Mouse (Mus musculus): ENCODE results near the gene Phospho2. TPM values are rescaled to one million over a fixed set of nuclear protein-coding genes. Genes with fewer than 3 reads are reported as not detected.
"Not testable (repeated sequence)": the region's sequence is repeated elsewhere in the genome, so short reads cannot be mapped to it uniquely, and the experiment has no call there.

The Phospho2 gene
- polyA plus RNA-seq, 1 experiment: 252 TPM

DNA sequence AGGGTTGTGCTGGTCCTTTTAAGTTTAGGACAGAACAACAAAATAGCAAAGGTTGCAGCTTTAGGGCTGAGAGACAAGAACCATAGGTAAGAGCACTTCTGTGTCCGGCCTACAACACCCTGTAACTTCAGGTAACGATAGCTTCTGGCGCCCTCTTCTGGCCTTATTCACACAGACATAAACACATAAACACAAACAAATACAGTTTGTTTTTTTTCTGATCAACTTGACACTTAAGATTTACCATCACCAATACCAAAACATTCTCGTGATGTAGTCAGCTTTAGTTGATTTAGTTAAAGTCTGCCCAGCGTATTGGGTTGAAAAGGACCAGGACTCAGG is 10.6 kb upstream of the Phospho2 start:
- peaks cover 2% of the 10 kb centered on the region for H3K36me3 ChIP-seq (ENCODE audit: control insufficient read depth, insufficient read depth, low read length)
- H3K4me3 ChIP-seq (ENCODE audit: control insufficient read depth, low read depth, low read length): no peak overlapping the region
- no peaks in the 10 kb centered on the region for H3K4me1 ChIP-seq (ENCODE audit: control insufficient read depth, insufficient read depth, low read length)
- TF ChIP-seq CTCF (IDR thresholded peaks at IDR 0.05; ENCODE audit: control insufficient read depth, insufficient read depth, insufficient replicate concordance, low read depth, low read length) (no peak), POLR2A (IDR thresholded peaks at IDR 0.05; ENCODE audit: control insufficient read depth, low read depth, low read length) (no peak)
- no peaks in the 10 kb centered on the region for H3K27me3 ChIP-seq (ENCODE audit: control insufficient read depth, insufficient read depth, low read length)
- no peak overlapping the region for H3K27ac ChIP-seq (ENCODE audit: control insufficient read depth, insufficient read depth, low read depth, low read length)

DNA sequence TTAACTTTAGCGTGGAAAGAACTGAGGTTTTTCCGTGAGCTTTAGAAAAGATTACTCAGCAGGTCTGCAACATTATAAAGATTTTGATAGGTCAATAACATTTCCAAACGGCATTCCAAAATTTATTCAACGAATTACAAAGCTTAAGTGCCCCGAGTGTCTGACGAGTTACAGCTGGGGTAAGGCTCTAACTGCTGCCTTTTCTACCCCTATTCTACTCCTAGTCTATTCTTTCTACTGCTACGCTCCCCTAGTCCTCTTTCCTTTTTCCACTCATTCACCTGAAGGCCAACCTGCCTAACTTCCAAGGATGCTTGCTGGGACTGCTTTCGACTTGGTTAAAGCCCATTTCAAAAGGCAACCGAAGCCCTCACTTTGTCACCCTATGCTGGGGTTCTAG is 449 bp upstream of the Phospho2 start:
- H3K4me1 ChIP-seq (ENCODE audit: control insufficient read depth, insufficient read depth, low read length): peaks cover 2% of the 10 kb centered on the region
- no peaks in the 10 kb centered on the region for H3K27me3 ChIP-seq (ENCODE audit: control insufficient read depth, insufficient read depth, low read length)
- H3K27ac ChIP-seq (ENCODE audit: control insufficient read depth, insufficient read depth, low read depth, low read length): peak overlapping the region; percentile 91
- peaks cover 3% of the 10 kb centered on the region for H3K36me3 ChIP-seq (ENCODE audit: control insufficient read depth, insufficient read depth, low read length)
- peak overlapping the region; percentile 89 for H3K4me3 ChIP-seq (ENCODE audit: control insufficient read depth, low read depth, low read length)
- no peak for TF ChIP-seq POLR2A (IDR thresholded peaks at IDR 0.05; ENCODE audit: control insufficient read depth, low read depth, low read length)

DNA sequence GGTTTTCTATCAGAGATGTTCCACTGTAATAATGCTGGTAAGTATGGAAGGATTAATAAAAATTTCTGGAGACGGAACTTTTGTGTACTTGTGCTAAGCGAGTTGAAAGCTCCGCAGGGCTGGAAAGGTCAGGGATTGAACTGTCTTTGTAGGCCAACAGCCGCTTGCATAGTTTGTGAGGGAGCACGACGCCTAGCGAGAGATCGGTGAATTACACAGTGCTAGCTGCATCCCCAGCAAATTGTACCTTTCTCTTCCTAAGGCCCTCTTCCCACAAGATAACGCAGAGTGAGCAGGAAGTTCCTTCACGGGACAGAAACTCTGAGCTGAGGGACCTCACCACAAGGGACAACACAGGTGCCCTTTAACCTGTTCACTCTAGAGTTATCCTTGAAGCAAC is 862 bp downstream of the Phospho2 start:
- Histone ChIP-seq H3K4me3 (ENCODE audit: control insufficient read depth, low read depth, low read length) (peak overlapping the region; percentile 89), H3K4me1 (ENCODE audit: control insufficient read depth, insufficient read depth, low read length) (peaks cover 2% of the 10 kb centered on the region), H3K27me3 (ENCODE audit: control insufficient read depth, insufficient read depth, low read length) (no peaks in the 10 kb centered on the region), H3K27ac (ENCODE audit: control insufficient read depth, insufficient read depth, low read depth, low read length) (peak overlapping the region; percentile 99), H3K36me3 (ENCODE audit: control insufficient read depth, insufficient read depth, low read length) (peaks cover 3% of the 10 kb centered on the region)
- TF ChIP-seq CTCF (IDR thresholded peaks at IDR 0.05; ENCODE audit: control insufficient read depth, insufficient read depth, insufficient replicate concordance, low read depth, low read length) (peak; percentile 87; the same call in 1 of the 2 replicates), POLR2A (IDR thresholded peaks at IDR 0.05; ENCODE audit: control insufficient read depth, low read depth, low read length) (no peak)

DNA sequence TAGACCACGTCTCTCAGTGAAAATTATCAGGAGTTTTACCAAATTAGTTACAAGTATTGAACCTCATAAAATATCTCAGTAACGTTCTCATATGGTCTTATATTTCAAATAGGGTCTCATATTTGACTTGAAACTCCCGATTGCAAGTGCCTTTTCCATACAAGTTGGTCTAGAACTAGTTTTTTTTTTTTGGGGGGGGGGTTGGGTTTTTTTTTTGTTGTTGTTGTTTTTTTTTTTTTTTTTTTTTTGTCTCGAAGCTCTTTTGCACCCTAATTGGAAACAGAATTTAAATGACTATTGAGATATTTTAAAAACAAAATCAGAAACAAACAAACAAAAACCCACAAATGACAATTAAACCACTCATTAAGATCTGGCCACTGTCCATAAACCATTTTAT is 1.3 kb downstream of the Phospho2 start:
- Histone ChIP-seq H3K27me3 (ENCODE audit: control insufficient read depth, insufficient read depth, low read length) (no peaks in the 10 kb centered on the region), H3K4me3 (ENCODE audit: control insufficient read depth, low read depth, low read length) (peak overlapping the region; percentile 89; the same call in 1 of the 2 replicates), H3K36me3 (ENCODE audit: control insufficient read depth, insufficient read depth, low read length) (peaks cover 3% of the 10 kb centered on the region), H3K4me1 (ENCODE audit: control insufficient read depth, insufficient read depth, low read length) (peaks cover 2% of the 10 kb centered on the region), H3K27ac (ENCODE audit: control insufficient read depth, insufficient read depth, low read depth, low read length) (no peak overlapping the region)
- TF ChIP-seq POLR2A (IDR thresholded peaks at IDR 0.05; ENCODE audit: control insufficient read depth, low read depth, low read length): no peak
- no peak for TF ChIP-seq CTCF (IDR thresholded peaks at IDR 0.05; ENCODE audit: control insufficient read depth, insufficient read depth, insufficient replicate concordance, low read depth, low read length)

DNA sequence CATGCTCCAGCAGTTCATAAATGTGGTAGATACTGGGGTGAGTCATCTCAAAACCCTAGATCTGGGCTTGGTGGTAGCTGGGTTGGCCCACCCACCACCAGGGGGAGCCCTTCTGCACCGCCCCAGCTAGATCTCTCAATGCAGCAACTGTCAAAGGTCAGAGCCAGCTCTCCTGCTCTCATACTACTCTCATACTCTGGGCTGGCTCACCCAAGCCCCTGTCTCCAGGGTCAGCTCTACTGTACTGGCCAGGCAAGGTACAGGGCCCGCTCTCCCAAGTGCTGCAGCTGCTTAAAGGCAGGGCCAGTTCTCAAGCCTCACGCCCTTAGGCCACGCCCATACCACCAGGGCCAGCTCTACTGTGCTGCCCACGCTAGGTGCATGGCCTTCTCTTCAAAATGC is 13.5 kb downstream of the Phospho2 start:
- TF ChIP-seq CTCF (IDR thresholded peaks at IDR 0.05; ENCODE audit: control insufficient read depth, insufficient read depth, insufficient replicate concordance, low read depth, low read length): peak; percentile 92
- no peak; the same call in 1 of the 2 replicates for TF ChIP-seq POLR2A (IDR thresholded peaks at IDR 0.05; ENCODE audit: control insufficient read depth, low read depth, low read length)
- H3K36me3 ChIP-seq (ENCODE audit: control insufficient read depth, insufficient read depth, low read length): no peaks in the 10 kb centered on the region
- no peaks in the 10 kb centered on the region; the same call in 1 of the 2 replicates for H3K4me1 ChIP-seq (ENCODE audit: control insufficient read depth, insufficient read depth, low read length)
- no peaks in the 10 kb centered on the region for H3K27me3 ChIP-seq (ENCODE audit: control insufficient read depth, insufficient read depth, low read length)
- H3K27ac ChIP-seq (ENCODE audit: control insufficient read depth, insufficient read depth, low read depth, low read length): 0 out of 2 replicates have a peak overlapping the region, but pooled peaks have one; percentile 54
- peak overlapping the region; percentile 62 for H3K4me3 ChIP-seq (ENCODE audit: control insufficient read depth, low read depth, low read length)

DNA sequence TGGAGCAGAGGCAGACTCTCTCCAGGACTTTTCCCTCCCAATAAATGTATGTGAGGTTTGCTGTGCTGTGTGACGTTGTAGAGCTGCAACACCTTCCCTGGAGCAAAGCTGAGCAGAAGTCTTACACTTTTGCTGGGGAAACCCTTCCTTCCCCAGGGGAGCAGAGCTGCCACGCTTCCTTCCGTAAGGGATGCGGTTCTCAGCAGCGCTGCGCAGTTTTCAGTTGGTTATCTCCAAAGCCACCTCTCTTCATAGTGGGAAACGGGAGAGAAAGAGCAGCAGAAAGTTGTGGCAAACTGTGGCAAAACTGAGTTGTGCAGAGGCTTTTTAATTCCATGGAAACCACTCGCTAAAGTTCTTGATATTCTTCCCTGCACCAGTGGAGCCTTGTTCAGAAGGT is 14.3 kb downstream of the Phospho2 start:
- Histone ChIP-seq H3K27me3 (ENCODE audit: control insufficient read depth, insufficient read depth, low read length) (no peaks in the 10 kb centered on the region), H3K36me3 (ENCODE audit: control insufficient read depth, insufficient read depth, low read length) (no peaks in the 10 kb centered on the region), H3K4me1 (ENCODE audit: control insufficient read depth, insufficient read depth, low read length) (no peaks in the 10 kb centered on the region; the same call in 1 of the 2 replicates), H3K27ac (ENCODE audit: control insufficient read depth, insufficient read depth, low read depth, low read length) (peak overlapping the region; percentile 74), H3K4me3 (ENCODE audit: control insufficient read depth, low read depth, low read length) (peak overlapping the region; percentile 48)
- TF ChIP-seq POLR2A (IDR thresholded peaks at IDR 0.05; ENCODE audit: control insufficient read depth, low read depth, low read length) (peak; percentile 12; the same call in 1 of the 2 replicates), CTCF (IDR thresholded peaks at IDR 0.05; ENCODE audit: control insufficient read depth, insufficient read depth, insufficient replicate concordance, low read depth, low read length) (no peak)

DNA sequence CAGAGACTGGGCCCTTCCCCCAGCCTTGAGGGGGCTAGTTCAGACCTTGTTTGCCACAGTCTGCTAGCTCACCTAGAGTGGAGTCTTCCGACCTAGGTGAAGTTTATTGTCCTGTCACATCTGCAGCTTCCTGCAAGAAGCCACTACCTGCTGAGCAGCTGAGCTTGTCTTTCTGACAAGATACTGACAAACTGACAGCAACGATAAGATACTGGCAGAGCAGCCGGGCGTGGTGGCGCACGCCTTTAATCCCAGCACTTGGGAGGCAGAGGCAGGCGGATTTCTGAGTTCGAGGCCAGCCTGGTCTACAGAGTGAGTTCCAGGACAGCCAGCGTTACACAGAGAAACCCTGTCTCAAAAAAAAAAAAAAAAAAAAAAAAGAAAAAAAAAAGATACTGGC is 15.2 kb downstream of the Phospho2 start:
- Histone ChIP-seq H3K27ac (ENCODE audit: control insufficient read depth, insufficient read depth, low read depth, low read length) (peak overlapping the region; percentile 25), H3K4me3 (ENCODE audit: control insufficient read depth, low read depth, low read length) (peak overlapping the region; percentile 9; the same call in 1 of the 2 replicates)
- H3K4me1 ChIP-seq (ENCODE audit: control insufficient read depth, insufficient read depth, low read length); H3K36me3 ChIP-seq (ENCODE audit: control insufficient read depth, insufficient read depth, low read length); H3K27me3 ChIP-seq (ENCODE audit: control insufficient read depth, insufficient read depth, low read length): not testable (repeated sequence)

DNA sequence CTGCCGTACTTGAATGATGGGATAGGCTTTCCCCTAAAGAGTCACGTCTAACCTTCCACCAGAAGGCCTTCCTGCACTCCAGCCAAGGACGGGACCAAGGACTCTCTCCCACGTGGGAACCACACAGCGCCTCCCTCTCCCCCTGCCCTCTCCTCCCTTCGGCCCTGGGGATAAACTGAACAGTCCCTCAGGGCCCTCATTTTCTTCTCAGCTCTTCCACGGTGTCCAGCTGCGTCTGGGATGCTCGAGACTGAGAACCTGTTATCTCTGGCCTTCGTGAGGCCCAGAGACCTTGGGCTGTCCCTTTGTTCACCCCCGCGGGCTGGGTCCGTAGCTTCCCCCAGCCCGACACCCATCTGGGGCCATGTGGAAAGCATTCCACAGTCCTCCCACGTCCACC is 20.7 kb downstream of the Phospho2 start:
- Histone ChIP-seq H3K36me3 (ENCODE audit: control insufficient read depth, insufficient read depth, low read length) (no peaks in the 10 kb centered on the region), H3K27ac (ENCODE audit: control insufficient read depth, insufficient read depth, low read depth, low read length) (peak overlapping the region; percentile 27), H3K4me1 (ENCODE audit: control insufficient read depth, insufficient read depth, low read length) (peaks cover 4% of the 10 kb centered on the region), H3K27me3 (ENCODE audit: control insufficient read depth, insufficient read depth, low read length) (no peaks in the 10 kb centered on the region), H3K4me3 (ENCODE audit: control insufficient read depth, low read depth, low read length) (no peak overlapping the region)
- TF ChIP-seq POLR2A (IDR thresholded peaks at IDR 0.05; ENCODE audit: control insufficient read depth, low read depth, low read length): no peak

DNA sequence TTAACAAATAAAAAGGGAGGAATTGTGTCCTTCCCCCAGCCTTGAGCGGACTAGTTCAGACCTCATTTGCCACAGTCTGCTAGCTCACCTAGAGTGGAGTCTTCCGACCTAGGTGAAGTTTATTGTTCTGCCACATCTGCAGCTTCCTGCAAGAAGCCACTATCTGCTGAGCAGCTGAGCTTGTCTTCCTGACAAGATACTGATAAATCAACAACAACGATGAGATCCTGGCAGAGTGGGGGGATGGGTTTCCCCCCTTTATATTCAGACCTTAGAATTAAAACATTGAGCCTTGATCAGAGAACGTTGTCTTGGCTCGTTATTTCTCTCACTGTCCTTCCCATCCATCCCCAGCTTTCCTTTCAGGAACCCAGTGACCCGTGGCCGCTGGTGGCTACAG is 21.9 kb downstream of the Phospho2 start:
- H3K4me1 ChIP-seq (ENCODE audit: control insufficient read depth, insufficient read depth, low read length); H3K36me3 ChIP-seq (ENCODE audit: control insufficient read depth, insufficient read depth, low read length); H3K27me3 ChIP-seq (ENCODE audit: control insufficient read depth, insufficient read depth, low read length); H3K4me3 ChIP-seq (ENCODE audit: control insufficient read depth, low read depth, low read length): not testable (repeated sequence)
- H3K27ac ChIP-seq (ENCODE audit: control insufficient read depth, insufficient read depth, low read depth, low read length): peak overlapping the region; percentile 72

All from testis, adult 2 months (tissue).